Mouse (Mus musculus) right cerebral cortex, adult 18-20 months (tissue): Measurements from ENCODE around the gene Sv2b.

Experiments
- DNase-seq: peaks from one replicate; pipeline ENCODE4 v3.0.0; 2022; ENCODE audit warnings: mixed read lengths

Gene Sv2b

DNA sequence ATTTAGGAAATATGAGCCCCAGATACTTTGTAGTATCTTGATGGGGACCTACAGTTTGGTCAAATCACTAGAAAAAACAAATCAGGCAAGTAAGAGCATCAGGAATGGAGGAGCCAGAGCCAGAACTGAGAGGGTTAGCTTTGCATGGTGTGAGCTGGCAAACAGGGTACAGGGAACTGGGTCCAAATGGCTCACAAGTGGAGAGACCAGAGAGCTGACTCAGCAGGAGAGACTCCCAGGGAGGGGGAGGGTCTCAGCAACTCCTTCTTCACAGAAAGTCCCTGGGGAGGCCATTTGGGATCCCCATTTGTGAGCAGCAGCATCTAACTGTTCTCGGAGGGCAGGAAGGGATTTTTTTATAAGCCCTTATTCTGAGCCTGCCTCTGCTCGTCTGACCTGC lies 18.5 kb downstream of the Sv2b start:
- DNase-seq: no peak

DNA sequence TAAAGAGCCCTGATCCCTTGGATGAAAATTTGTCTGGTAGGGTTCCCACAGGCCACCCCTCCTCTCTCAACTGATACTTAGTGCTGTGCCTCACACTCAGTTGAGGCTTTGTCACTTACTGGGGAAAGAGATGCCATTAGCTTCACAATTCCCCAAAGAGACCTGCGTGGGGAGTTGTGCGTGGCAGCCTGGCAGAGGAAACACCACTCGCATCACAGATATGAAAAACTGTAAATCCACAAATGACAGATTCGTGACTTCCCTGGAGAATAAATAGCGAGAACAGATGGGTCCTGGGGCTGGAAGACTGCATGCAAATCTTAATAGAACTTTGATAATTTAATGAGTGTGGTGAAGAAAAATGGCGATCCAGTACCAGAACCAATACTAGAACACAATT lies 21.8 kb downstream of the Sv2b start:
- peak; percentile 76 for DNase-seq

DNA sequence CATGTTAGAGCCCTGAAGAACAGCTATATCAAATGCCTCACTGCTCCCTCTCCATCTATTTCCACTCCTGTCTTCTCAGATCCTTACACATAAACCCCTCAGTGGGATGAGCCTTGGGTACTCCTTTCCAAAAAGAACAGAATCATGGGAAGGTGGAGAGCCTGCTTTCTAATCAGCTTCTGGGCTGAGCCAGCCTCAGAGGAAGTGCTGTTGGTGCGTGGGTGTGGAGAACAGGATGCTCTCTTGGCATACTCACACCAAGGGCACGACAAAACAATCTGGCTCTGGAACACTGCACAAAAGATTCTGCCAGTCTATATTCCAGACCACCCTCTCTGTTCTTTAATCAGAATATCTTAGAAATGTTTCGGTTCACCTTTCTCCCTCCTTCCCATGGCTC lies 26.1 kb downstream of the Sv2b start:
- DNase-seq: peak; percentile 55

DNA sequence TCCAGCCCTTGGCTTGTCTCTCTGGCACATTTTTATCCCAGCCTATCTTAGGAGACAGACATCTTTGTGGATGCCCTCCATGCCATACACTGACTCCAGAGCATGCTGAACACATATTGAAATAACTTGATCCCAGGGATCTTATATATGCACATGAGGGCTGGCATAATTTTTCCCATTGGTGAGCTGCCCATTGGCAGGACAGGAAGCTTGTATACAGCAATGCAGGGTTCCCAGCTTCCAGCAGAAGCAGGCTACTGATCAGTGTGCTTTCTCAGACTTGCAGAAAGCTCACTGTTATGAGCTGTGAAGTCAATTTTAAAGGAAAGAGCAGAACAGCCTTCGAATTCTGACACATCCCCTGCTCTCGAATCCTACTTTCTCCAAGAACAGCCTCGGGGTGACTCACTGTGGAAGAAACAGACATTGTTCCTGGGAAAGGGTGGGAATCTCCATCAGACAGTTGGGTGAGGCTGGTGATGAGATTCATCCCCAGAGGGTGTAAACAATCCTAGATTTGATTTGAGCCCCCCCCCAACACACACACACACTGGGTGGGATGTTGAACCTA lies 26.9 kb downstream of the Sv2b start:
- DNase-seq: peak; percentile 79

DNA sequence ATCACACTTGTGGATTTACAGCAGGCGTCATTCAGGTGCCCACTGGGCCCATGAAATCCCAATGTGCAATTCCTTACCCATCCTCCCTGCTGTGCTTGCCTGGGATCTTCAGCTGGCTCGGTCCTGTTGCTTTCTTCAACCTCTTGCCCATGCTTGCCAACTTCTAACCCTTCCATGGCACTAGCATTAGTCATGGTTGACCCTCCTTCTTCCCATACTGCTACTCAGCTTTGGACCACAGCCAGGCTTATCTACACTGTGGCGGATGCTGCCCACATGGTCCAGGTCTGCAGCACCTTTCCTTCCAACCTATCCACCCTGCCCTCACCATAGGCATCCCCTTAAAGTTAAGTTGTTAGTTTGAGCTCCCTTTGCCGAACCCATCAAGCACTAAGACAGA lies 28.0 kb downstream of the Sv2b start:
- DNase-seq: no peak

DNA sequence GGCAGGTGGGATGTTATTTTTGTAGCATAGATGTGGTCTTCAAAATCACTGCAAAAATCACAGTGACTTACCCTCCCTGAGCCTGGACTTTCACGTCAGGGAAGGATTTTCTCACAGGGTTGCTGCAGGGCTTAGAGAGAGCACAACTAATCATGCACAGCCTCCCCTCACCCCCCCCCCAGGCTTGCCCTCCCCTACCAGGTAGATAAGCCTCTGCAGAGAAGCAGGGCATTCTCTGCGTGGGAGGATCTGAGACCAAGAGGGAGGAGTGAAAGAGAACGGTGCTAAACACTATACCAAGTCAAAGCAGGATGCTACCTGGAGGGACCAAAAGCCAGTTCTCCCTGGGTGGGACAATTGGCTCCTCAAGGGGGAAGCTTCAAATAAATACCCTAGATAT lies 31.2 kb downstream of the Sv2b start:
- DNase-seq: no peak

DNA sequence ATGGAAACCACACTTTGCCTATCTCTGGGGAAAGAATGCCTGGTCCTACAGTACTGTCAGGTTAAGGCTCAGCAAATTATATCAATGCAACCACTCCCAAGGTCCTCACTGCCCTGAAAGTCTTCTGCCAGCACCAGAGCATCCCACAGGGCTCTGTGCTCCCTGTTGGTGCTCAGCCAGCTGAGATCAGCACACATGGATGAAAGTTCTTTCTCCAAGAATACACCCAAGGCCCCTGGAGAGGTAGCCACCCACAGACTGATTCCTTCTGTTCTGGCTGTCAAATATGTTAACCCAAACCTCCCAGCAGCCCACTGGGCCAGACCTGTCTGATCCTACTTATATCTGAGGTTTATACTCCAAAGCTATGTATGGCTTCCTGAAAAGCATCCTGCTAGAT lies 32.3 kb downstream of the Sv2b start:
- DNase-seq: no peak

DNA sequence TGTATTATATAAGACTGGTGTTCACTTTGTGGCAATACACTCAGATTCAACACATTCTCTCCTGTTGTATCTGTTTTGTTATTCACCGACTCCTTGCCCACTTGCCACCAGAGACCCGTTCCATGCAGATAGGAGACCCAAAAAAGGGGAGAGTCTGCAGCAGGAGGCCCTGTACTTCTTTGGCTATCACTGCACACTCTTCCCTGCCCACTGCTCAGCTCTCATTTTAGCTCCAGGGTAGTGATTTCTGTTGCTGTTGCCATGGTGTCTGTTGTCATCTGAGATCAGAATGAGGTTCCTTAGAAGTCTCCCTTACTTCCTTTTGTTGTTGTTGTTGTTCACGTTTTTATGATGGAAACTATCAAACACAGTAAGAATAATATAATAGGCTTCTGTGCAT lies 34.5 kb downstream of the Sv2b start:
- DNase-seq: no peak

DNA sequence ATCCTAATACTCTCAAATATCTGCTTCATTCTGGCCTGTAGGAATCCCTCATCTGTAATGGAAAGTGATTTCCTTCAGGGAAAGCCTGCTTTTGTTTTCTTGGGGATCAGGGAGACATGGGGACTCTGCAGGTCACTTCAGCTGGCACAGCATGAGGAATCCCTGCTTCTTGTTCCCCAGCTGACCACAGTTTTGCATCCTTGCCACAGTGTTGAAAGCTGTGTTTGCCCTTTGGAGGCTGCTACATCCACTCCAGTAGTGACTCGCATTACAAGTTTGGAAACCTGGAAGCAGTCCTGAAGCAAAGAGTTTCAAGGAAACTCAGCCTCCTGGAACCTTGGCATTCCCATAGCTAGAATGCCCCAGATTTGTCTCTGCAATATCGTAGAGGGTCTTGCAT lies 35.4 kb downstream of the Sv2b start:
- no peak for DNase-seq

DNA sequence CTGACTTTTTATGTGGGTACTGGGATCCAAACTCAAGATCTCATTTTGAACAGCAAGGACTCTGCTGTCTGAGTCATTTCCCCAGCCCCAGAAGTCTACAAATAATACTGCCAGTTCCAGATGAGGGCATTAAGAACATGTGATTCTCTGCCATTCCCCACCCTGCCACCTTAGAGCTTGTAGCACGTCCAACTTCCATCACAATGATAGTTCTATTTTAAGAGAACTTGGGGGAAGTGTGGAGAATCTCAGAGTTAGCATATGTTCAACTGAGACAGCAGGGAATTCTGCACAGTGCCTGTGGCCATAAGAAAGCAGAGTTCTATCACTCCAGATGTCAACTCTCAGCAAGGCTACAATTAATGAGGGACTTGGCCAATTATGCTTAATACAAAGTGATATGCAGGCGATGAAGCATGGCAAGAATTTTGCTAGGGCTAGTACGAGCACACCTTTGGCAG lies 37.1 kb downstream of the Sv2b start:
- DNase-seq: peak; percentile 79

DNA sequence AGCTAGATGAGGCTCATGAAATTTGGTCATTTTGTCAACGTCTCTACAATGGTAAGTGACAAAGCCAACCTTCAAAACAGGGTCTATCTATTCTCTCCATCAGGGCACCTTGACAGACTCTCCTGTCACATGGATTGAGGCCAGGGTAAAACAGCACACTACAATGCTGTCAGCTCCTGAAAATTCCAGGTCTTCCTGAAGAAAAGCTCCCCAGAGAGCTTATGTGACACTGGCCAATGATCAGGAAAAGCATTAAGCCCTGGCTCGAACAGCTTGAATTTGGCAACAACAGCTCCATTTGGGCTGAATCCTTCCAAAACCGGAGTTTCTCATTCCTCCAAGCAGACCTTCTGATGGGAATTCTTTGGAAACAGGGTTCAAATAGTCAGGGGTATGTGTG lies 37.8 kb downstream of the Sv2b start:
- DNase-seq: no peak

DNA sequence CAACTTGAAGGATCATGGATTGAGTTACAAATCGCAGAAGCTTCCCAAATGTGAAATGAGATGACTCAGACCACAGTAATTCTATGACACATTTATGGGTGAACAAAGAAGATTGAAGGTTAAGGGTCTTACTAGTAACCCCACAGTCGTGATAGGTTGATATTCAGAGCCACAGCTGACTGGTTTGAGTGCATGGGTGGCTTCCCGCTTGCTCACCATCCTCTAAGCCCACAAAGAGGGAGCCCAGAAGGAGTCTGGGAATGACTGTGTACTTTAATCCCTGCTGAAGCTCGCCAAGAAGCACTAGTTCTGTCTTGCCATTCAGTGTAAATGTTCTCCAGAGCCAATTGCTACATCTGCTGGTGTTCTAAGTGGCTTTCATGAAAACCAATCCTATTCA lies 41.8 kb downstream of the Sv2b start:
- no peak for DNase-seq

DNA sequence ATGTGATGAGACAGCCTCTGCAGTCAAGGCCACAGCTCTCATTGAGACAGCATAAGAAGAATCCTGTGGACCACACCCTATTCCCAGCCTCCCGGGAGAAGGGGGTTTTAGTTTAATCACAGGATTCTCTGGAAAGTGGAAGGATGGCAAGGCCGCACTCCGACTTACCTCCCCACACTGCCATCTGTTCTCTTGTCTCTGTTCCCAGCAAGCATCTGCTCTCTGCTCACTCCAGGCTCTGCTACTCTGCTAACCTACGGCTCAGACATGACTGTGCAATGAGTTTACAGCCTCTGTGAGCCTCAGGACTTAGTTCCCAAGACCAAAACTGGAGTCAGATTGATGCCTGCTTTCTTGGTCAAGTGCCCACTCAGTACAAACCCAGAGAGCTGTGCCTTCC lies 43.8 kb downstream of the Sv2b start:
- DNase-seq: peak; percentile 82

DNA sequence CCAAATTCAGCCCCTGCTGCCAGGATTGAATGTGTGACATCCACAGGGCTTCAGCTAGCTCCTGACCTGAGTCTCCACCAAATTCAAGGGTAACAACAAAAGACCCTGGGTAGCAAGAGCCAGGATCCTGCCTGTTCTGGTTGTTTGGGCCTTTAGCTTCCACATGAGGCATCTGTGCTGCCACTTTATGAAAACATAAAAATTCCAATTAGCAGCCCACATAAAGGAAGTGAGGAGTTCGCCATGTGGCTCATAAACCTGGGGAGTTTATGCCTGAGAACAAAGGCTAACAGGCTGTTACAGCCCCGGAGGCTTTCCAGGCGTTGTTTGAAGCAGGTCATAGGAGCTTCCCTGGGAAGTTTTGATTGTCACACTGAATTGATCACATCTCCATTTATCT lies 49.1 kb downstream of the Sv2b start:
- DNase-seq: no peak

DNA sequence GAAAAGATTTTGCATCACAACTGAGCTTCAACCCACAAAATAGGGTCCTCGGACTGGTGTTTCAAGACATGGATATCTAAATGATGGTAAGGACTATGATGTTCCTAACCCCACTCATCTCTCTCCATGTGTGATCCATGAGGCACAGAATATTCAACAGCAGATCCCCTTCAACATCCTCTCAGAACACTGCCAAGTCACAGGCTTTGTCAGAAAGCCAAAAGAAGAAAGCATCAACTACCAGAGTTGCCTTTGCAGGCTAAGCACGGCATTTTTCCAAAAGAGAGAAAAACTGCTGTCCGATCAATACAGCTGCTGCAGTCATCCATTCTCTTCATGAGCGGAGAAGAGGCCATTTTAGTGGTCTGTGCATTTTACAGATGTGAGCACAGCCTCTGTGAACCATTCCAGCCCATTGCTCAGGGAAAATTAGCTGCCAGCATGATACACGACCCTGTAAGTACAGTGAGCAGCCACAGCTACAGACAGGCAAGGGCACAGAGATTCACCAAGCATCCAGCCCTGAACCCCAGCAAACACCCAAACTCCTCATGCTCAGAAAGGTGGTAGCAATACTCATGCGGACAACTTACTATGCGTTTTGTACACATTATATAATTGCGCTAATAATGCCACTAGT lies 55.3 kb downstream of the Sv2b start:
- DNase-seq: no peak

DNA sequence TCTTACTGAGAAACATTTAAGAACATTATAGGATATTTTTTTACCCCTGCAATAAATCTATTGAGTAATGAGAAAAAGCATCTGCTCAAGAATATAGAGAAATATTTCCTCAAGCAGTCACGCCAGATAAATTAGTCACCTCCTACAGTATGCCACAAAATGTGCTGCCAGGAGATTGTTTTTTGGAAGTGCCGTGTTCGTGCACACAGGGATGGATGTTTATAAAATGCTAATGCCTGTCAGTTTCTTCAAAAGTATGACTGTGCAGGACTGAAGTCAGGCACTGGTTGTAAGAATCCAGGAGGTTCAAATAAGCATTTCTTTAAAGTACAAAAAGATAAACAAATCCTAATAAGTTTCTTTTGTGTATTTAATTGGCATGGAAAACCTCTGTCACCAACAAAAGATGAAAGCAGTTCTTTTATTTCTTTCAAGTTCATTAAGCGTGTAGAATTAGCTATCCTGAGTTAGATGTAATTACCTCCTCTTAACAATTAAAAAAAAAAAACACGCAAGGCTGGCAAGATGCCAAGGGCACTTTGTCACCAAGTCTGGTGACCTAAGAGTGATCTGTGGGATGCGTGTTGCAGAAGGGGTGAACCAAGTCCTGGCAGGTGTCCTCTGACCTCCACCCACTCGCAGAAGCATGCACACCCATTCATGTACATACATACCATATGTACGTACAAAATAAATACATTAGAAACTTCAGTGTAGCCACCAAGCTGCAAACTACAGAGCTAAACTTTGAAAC lies 68.1 kb downstream of the Sv2b start:
- peak; percentile 53 for DNase-seq

DNA sequence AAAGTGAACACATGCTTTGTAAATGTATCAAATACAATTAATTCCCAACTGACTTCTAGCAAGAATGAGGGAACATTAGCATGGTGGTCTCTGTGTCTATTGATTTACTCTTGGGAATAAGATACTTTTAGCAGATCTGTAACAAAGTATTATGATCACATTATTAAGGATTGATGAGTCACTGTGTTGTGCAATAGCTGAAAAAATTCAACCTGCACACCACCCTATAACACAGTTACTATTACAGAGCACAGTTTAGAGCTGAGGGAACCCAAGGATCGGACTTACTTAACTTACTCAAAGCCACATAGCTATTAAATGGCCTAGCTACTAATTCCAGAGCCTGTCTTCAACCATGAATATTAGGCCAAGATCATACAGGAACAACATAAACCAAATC lies 72.7 kb downstream of the Sv2b start:
- no peak for DNase-seq

DNA sequence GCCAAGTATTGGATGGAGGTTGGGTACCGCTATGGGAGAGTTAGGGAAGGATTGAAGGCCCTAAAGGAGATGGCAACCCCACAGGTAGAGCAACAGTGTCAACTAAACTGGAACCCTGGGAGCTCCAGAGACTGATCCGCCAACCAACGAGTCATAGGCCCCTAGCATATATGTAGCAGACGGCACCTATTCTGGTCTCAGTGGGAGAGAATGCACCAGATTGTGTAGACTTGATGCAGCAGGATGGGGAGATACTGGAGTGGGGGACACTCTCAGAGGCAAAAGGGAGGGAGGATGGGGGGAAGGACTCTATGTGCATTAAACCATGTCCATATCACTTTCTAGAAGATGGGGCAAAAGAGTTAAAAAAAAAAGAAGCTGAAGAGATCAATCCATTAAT lies 84.9 kb downstream of the Sv2b start:
- no peak for DNase-seq

DNA sequence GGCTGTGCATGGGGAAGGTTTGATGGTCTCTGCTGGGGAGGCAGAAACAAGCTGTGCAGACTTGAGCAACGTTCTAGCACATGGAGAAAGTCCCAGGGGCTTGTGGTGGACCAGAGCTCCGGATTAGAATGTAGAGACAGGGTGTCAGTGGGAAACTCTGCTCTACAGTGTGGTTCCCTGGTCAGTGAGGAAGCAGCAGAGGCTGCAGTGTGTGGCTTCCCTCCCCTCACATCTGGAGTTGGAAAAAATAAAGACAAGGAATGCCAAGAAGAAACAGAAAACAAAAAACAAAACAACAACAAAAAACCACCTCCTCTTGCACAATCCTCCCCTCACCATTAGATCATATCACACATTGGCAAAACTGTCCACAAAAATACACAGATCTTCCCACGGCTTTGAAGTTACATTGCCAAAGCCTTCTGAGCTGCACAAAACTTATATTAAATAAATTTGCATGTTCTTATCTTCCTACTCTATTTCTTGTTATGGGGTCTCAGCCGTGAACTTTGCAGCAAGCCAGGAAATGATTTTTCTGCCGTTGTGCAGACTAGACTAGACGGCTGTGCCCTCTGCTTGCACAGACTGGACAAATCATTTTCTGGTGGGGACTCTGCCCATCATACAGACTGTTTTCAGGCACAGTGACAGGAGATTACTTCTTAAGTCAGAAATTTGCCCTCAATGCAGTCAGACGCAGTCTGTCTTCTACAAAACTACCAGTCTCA lies 86.2 kb downstream of the Sv2b start:
- no peak for DNase-seq

DNA sequence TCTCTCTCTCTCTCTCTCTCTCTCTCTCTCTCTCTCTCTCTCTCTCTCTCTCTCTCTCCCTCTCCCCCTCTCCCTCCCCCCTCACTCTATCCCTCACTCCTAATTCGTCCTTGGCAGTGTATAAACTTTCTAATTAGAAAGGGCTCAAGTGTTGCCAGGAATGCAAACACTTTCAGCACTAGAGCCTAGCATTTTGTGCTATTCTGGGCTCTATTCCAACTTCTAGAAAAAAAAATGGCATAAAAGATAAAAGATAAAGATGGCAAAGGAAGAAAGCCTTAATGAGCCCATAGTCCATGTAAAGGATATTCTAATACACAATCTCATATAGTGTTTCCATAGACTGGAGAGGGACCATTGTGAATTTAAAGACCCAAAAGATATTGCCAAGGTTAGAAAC lies 88.3 kb downstream of the Sv2b start:
- no peak for DNase-seq

DNA sequence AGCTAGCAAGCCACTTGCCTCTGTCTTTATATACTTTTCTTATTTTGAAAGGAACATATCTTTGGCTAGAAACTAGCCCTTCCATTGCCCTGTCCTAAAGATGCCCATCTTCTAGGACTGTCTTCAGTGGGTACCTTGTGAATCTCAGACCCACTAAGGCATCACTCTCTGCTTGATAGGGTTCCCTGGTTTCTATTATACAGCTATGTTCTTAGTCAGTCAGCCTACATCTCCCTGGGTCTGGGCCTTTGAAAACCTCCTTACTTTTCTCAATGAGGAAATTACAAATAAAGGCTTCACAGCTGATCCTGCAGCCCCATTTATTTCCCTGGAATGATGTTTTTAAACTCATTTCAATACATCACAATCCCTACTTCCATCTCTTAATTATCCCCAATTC lies 88.8 kb downstream of the Sv2b start:
- no peak for DNase-seq

DNA sequence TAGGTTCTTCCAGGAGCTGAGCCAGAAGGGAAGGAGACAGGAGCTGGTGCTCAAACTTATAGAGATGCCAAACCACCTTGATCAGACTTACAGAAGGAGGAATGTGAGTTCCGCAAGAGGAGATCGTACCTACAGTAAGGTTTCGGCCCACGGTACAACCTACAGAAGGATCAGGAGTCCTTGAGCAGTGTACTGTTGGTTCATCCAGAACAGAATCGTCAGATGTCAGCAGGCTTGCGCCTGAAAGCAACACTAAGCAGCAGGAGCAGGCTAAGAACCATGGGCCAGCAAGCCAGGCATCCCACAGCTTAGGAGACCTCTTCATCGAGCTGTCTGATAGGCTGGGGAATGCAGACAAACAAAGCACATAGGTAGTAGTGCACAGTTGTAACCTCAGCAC lies 92.9 kb downstream of the Sv2b start:
- no peak for DNase-seq

DNA sequence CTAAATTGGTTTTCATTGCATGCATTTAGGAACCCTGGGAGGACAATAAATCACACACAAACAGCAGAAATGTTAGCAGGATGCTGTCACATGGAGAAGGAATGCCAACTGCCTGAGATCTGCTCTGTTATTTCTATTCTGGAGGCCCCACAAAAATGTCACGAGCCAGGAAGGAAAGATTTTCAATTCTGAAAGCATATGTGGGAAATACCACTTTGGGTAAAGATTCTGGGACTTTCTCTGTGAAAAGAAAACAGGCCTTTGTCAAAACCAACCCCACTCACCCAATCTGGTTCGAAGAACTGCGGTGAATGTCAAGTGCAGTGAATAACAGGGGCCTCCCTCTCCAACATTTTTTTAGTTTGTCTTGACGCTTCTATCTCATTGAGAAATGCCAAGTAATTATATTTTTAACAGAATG lies 99.8 kb downstream of the Sv2b start:
- DNase-seq: peak; percentile 49
